Mouse (Mus musculus) heart, embryonic 14.5 days (tissue): ENCODE results near the gene Gstm6. TPM values are rescaled to one million over a fixed set of nuclear protein-coding genes. Genes with fewer than 3 reads are reported as not detected.

Source experiments
- ATAC-seq: fragments of 200-750 bp; cut with Nextera tagmentation; 2 replicates; pipeline ENCODE4 v1.8.0; 2017; ENCODE audit warnings: low read depth, moderate TSS enrichment; ENCODE audit not compliant: insufficient number of reproducible peaks, insufficient read depth, low FRiP score
- H3K27ac ChIP-seq, 2 experiments: fragments of 200-500 bp in 1 of 2; fragments of 300-500 bp in 1 of 2; sonication (generic) in 1 of 2; replicated peaks in 1 of 2; 2 replicates each; pipeline ENCODE4 v1.5.1; 2012 to 2014; ENCODE audit warnings: low read depth in 2 of 2, low read length in 2 of 2, control low read depth in 1 of 2, mild to moderate bottlenecking in 1 of 2, mixed read lengths in 1 of 2; ENCODE audit not compliant: control insufficient read depth in 1 of 2, insufficient read depth in 1 of 2
- H3K27me3 ChIP-seq: fragments of 300-500 bp; sonication (generic); 2 replicates; pipeline ENCODE4 v1.6.1; 2014; ENCODE audit warnings: mild to moderate bottlenecking, low read length, control low read depth; ENCODE audit not compliant: control insufficient read depth, insufficient read depth
- H3K36me3 ChIP-seq: fragments of 300-500 bp; sonication (generic); 2 replicates; pipeline ENCODE4 v1.6.1; 2014; ENCODE audit warnings: mild to moderate bottlenecking, control low read depth, low read length, mixed read lengths; ENCODE audit not compliant: control insufficient read depth, insufficient read depth
- H3K4me1 ChIP-seq, 2 experiments: fragments of 200-500 bp in 1 of 2; fragments of 300-500 bp in 1 of 2; sonication (generic) in 1 of 2; 2 replicates each; pipeline ENCODE4 v1.6.1; 2012 to 2014; ENCODE audit warnings: low read length in 2 of 2, control low read depth in 1 of 2, mixed read lengths in 1 of 2; ENCODE audit not compliant: control insufficient read depth in 2 of 2, insufficient read depth in 2 of 2
- H3K4me2 ChIP-seq: fragments of 300-500 bp; sonication (generic); 2 replicates; pipeline ENCODE4 v1.6.1; 2014; ENCODE audit warnings: mild to moderate bottlenecking, low read length
- H3K4me3 ChIP-seq, 2 experiments: fragments of 200-500 bp in 1 of 2; fragments of 300-500 bp in 1 of 2; sonication (generic) in 1 of 2; 2 replicates each; pipeline ENCODE4 v1.5.1; 2012 to 2014; ENCODE audit warnings: low read length in 2 of 2, mild to moderate bottlenecking in 2 of 2, control low read depth in 1 of 2, low read depth in 1 of 2, moderate library complexity in 1 of 2; ENCODE audit not compliant: control insufficient read depth in 1 of 2, insufficient read depth in 1 of 2
- H3K9ac ChIP-seq: fragments of 300-500 bp; sonication (generic); 2 replicates; pipeline ENCODE4 v1.6.1; 2014; ENCODE audit warnings: mild to moderate bottlenecking, low read length
- H3K9me3 ChIP-seq: fragments of 300-500 bp; sonication (generic); 2 replicates; pipeline ENCODE4 v1.6.1; 2016; ENCODE audit warnings: low read length, control low read depth; ENCODE audit not compliant: control insufficient read depth
- WGBS: fragments of 180-500 bp; shearing (Covaris S2); extraction: QIAGEN DNeasy Blood & Tissue Kit; methylation state at CpG from one replicate; pipeline ENCODE4 v1.1.7; 2014; 5-methylcytosine and 5-hydroxymethylcytosine counted together
- polyA plus RNA-seq: library from polyadenylated mRNA; unstranded; fragments of >200 nt; fragmentation: Nextera tagmentation; extraction: Ambion mirVana; gene quantifications from 2 replicates; pipeline ENCODE4 v1.2.1, GENCODE M21; 2014

The Gstm6 gene
- polyA plus RNA-seq, 1 experiment from 2014 or later: 11.9 TPM

GRCm38 (mm10) chr3:107917097-107917496 lies 26.5 kb downstream of the Gstm6 start:
- H3K4me2 ChIP-seq: no peak overlapping the region
- 89% methylated on average over 3 of the region's 3 CpGs for WGBS

GRCm38 (mm10) chr3:107916674-107917073 lies 26.9 kb downstream of the Gstm6 start:
- Histone ChIP-seq H3K27ac (no peak overlapping the region), H3K36me3 (no peaks in the 10 kb centered on the region), H3K4me1 (no peaks in the 10 kb centered on the region), H3K27me3 (no peaks in the 10 kb centered on the region), H3K9ac (no peak overlapping the region), H3K4me2 (no peak overlapping the region), H3K9me3 (no peaks in the 10 kb centered on the region), H3K4me3 (no peak overlapping the region)
- WGBS: 76% methylated on average over 15 of the region's 15 CpGs
- no peak for ATAC-seq

More at GRCm38 (mm10) chr3:107917097-107917496, 26.5 kb downstream of the Gstm6 start:
- Histone ChIP-seq H3K9me3 (no peaks in the 10 kb centered on the region), H3K9ac (no peak overlapping the region), H3K4me3 (no peak overlapping the region), H3K4me1 (no peaks in the 10 kb centered on the region), H3K36me3 (no peaks in the 10 kb centered on the region), H3K27ac (no peak overlapping the region), H3K27me3 (no peaks in the 10 kb centered on the region)
- ATAC-seq: no peak

- Histone ChIP-seq H3K9me3 (no peaks in the 10 kb centered on the region), H3K27me3 (0 out of 2 replicates have a peak, but pooled peaks cover 2% of the 10 kb centered on the region), H3K36me3 (no peaks in the 10 kb centered on the region), H3K9ac (no peak overlapping the region), H3K4me2 (no peak overlapping the region), H3K4me3 (no peak overlapping the region), H3K27ac (no peak overlapping the region), H3K4me1 (peaks cover 0 to 5% of the 10 kb centered on the region in 2 experiments; a peak in 2 of 4 replicates)
- ATAC-seq: no peak
- WGBS: 63% methylated on average over 6 of the region's 6 CpGs
Observed at GRCm38 (mm10) chr3:107905942-107906341, 37.6 kb downstream of the Gstm6 start.

GRCm38 (mm10) chr3:107900955-107901673 lies 42.4 kb downstream of the Gstm6 start:
- no peak overlapping the region for H3K27ac ChIP-seq
- H3K9ac ChIP-seq: peak overlapping the region; percentile 3; the same call in 1 of the 2 replicates
- peaks cover 10% of the 10 kb centered on the region for H3K36me3 ChIP-seq
- H3K9me3 ChIP-seq: no peaks in the 10 kb centered on the region
- WGBS: 50% methylated on average over 11 of the region's 11 CpGs
- no peak overlapping the region for H3K4me2 ChIP-seq
- H3K27me3 ChIP-seq: 0 out of 2 replicates have a peak, but pooled peaks cover 2% of the 10 kb centered on the region
- no peak for ATAC-seq
- peaks cover 3 to 9% of the 10 kb centered on the region in 2 experiments; a peak in 2 of 4 replicates for H3K4me1 ChIP-seq
- H3K4me3 ChIP-seq: no peak overlapping the region

GRCm38 (mm10) chr3:107898691-107899090 lies 44.9 kb downstream of the Gstm6 start:
- ATAC-seq: no peak
- Histone ChIP-seq H3K9ac (no peak overlapping the region), H3K4me2 (no peak overlapping the region), H3K9me3 (no peaks in the 10 kb centered on the region), H3K27me3 (no peaks in the 10 kb centered on the region), H3K27ac (no peak overlapping the region), H3K4me1 (peaks cover 6 to 12% of the 10 kb centered on the region in 2 experiments; a peak in 2 of 4 replicates), H3K36me3 (peaks cover 10% of the 10 kb centered on the region), H3K4me3 (no peak overlapping the region)
- 88% methylated on average over 13 of the region's 13 CpGs for WGBS

GRCm38 (mm10) chr3:107895720-107896569 lies 47.6 kb downstream of the Gstm6 start, which contains the start of gene Gstm5:
TSS of gene Gstm5 (plus strand) at chr3:107895821.
- Histone ChIP-seq H3K27me3 (no peaks in the 10 kb centered on the region), H3K27ac (peak within 1 kb of the TSS; percentile 3 to 82; a peak in 3 of 4 replicates), H3K9ac (peak within 1 kb of the TSS; percentile 92), H3K4me1 (peaks cover 6 to 7% of the 10 kb centered on the region in 2 experiments; a peak in 2 of 4 replicates), H3K4me3 (peak within 1 kb of the TSS; percentile 71 to 83), H3K9me3 (no peaks in the 10 kb centered on the region), H3K36me3 (peaks cover 10% of the 10 kb centered on the region), H3K4me2 (peak within 1 kb of the TSS; percentile 92)
- WGBS: 5% methylated on average over 40 of the region's 40 CpGs
- peak; percentile 89 for ATAC-seq

- Histone ChIP-seq H3K27ac (no peak overlapping the region; a peak in 1 of 4 replicates), H3K9ac (peak overlapping the region; percentile 92), H3K36me3 (peaks cover 10% of the 10 kb centered on the region), H3K4me1 (peaks cover 6 to 7% of the 10 kb centered on the region in 2 experiments; a peak in 2 of 4 replicates), H3K4me3 (peak overlapping the region; percentile 71 to 83), H3K4me2 (peak overlapping the region; percentile 92), H3K9me3 (no peaks in the 10 kb centered on the region), H3K27me3 (no peaks in the 10 kb centered on the region)
- ATAC-seq: no peak
- WGBS: 5% methylated on average over 6 of the region's 6 CpGs
Observed at GRCm38 (mm10) chr3:107895194-107895719, 48.3 kb downstream of the Gstm6 start.
